Mouse (Mus musculus): ENCODE data around the gene Rtf2. TPM values are rescaled to one million over a fixed set of nuclear protein-coding genes. Genes with fewer than 3 reads are reported as not detected.

Rtf2 gene
- total RNA-seq, 2 experiments from 2014 or later: 28.6 to 30.7 TPM

DNA sequence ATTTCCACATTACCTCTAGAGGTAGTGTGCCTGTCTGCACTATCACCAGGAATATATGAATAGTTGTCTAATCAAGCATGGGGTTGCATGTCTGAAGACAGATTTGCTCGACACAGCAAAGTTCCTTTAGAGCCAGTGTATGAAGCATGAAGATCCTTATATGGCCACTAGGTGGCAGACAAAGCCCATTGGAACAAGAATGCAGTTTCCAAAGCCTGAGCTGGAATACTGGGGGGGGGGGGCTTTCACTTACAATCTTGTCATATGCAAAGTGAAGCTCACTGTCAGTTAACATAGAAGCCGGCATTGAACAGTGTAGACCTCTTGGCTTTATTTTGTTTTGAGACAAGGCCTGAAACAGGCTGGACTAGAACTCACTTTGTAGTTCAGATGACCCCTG is 37.5 kb downstream of the Rtf2 start:
- peak; percentile 22 to 65 for DNase-seq
- intact Hi-C loops (cut with DNase I): loop anchor here (2.0 to 10.0 kb wide), 6 partner anchors 23 to 607 kb away; no protein-coding TSS in a partner anchor

GRCm38 (mm10) chr2:172480296-172480695 is 39.9 kb downstream of the Rtf2 start:
- no peak for DNase-seq
- intact Hi-C loops (cut with DNase I): no loop called here

DNA sequence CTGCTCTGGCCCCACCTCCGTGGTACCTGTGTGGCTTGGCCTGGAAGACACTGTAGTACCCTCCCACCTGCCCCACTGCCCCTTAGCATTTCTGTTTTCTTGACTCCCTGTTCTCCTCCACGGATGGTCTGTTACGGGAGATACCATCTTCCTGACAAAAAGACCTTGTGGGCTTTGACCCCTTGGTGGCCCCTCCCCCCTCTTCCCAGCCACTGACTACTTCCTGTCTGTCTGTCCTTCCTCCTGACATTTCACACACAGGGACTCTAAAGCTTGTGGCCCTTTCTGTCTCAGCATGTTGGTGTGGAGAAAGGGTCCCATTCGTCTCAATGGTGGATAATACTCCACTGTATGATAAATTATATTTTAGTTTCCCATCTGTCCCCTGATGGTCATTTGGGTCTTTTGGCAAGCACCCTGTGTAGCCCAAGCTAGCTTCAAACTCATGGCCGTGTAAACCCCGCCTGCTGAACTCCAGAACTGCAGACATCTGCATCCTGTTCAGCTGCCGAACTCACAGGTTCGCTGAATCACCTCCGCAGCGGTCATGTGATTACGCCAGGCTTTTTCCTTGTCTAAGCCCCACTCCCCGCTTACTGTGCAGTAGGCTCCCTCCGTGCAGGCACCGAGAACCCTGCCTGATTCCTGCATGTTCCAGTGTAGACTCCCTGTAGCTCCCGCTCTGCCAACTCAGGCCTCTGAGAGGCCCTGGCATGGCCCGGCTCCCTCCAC is 41.5 kb downstream of the Rtf2 start:
- DNase-seq: no peak
- intact Hi-C loops (cut with DNase I): no loop called here

GRCm38 (mm10) chr2:172483766-172484413 is 43.5 kb downstream of the Rtf2 start:
- intact Hi-C loops (cut with DNase I): no loop called here
- DNase-seq: no peak

DNA sequence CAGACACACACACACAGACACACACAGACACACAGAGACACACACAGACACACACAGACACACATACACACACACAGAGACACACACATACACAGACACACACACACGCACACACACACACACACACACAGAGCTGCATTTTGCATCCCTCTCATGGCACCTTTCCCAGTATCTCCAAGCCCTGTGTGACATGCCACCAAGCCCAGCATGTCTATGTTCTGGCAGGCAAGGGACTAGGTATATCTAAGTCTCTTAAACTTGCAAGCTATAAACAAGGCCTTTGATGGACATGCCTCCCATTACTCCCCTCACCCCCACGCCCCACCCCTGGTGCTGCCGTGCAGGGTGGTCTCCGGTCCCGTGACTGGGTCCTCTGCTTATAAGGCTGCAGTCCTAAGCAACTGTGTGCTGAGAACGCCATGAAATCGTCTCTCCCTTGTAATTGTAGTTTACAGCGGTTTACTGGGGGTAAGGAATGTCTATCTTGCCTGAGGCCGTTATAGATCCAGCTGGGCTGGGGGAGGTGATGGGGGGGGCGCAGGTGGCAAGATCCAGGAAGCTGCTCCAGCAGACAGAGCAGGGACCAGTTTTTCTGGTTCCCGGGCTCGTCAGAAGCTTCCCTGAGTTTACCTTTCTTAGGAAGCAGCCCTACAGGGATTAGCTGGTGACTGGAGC is 44.5 kb downstream of the Rtf2 start:
- intact Hi-C loops (cut with DNase I): no loop called here
- DNase-seq: no peak

- DNase-seq: no peak
- intact Hi-C loops (cut with DNase I): no loop called here
Observed at GRCm38 (mm10) chr2:172496736-172497345, 56.5 kb downstream of the Rtf2 start.

GRCm38 (mm10) chr2:172498823-172499222 is 58.5 kb downstream of the Rtf2 start:
- DNase-seq: no peak
- intact Hi-C loops (cut with DNase I): no loop called here

GRCm38 (mm10) chr2:172500752-172501316 is 60.5 kb downstream of the Rtf2 start:
- intact Hi-C loops (cut with DNase I): loop anchor here (2.0 kb wide), 1 partner anchor 24 kb away; no protein-coding TSS in a partner anchor
- no peak for DNase-seq

DNA sequence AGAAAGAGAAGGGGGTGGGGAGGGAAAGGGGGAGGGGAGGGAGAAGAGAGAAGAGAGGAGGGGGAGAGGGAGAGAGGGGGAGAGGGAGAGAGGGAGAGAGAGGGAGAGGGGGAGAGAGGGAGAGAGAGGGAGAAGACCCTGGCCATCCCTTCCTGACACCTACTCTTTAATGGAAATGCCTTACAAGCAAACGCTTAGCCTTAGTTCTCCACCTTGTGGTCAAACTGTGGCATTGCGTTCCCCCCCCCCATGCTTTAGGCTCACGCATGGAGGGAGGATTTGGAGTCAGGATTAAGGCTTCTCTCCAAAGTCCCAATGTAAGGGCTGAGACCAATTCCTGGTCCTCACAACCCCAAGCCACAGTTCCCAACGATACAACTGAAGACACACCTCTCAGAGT is 61.0 kb downstream of the Rtf2 start:
- peak in 1 of 2 experiments; percentile 40 for DNase-seq
- intact Hi-C loops (cut with DNase I): loop anchor here (2.0 kb wide), 1 partner anchor 25 kb away; no protein-coding TSS in a partner anchor

GRCm38 (mm10) chr2:172502168-172502567 is 61.8 kb downstream of the Rtf2 start:
- intact Hi-C loops (cut with DNase I): loop anchor here (2.0 kb wide), 1 partner anchor 279 kb away; no protein-coding TSS in a partner anchor
- no peak for DNase-seq

GRCm38 (mm10) chr2:172506121-172506520 is 65.8 kb downstream of the Rtf2 start:
- DNase-seq: no peak
- intact Hi-C loops (cut with DNase I): no loop called here

GRCm38 (mm10) chr2:172510056-172510712 is 69.8 kb downstream of the Rtf2 start:
- intact Hi-C loops (cut with DNase I): no loop called here
- DNase-seq: no peak

- intact Hi-C loops (cut with DNase I): no loop called here
Observed at GRCm38 (mm10) chr2:172510899-172511298, 70.5 kb downstream of the Rtf2 start.

GRCm38 (mm10) chr2:172516407-172516992 is 76.1 kb downstream of the Rtf2 start:
- no peak for DNase-seq
- intact Hi-C loops (cut with DNase I): no loop called here

More at GRCm38 (mm10) chr2:172510899-172511298, 70.5 kb downstream of the Rtf2 start:
- DNase-seq: no peak

Other genes starting within 250 kb of the Rtf2 start
- gene Mc3r, start 192.1 kb upstream of the Rtf2 start, total RNA-seq (2021): not detected
- gene Fam210b, start 95.0 kb upstream of the Rtf2 start, total RNA-seq (2021): 1 to 10 TPM; 6.9 to 7.0 TPM
- 1 to 10 TPM; 3.4 to 6.3 TPM for gene Aurka, start 70.0 kb upstream of the Rtf2 start, total RNA-seq (2021)
- gene Cstf1, start 69.9 kb upstream of the Rtf2 start, total RNA-seq (2021): 10 to 100 TPM; 19.3 to 19.6 TPM
- gene Cass4, start 46.8 kb upstream of the Rtf2 start, total RNA-seq (2021): under 1 TPM; 0.44 to 0.45 TPM
- not detected for gene Gcnt7, start 18.0 kb downstream of the Rtf2 start, total RNA-seq (2021)
- gene Fam209, start 32.0 kb downstream of the Rtf2 start, total RNA-seq (2021): not detected
- not detected for gene Tfap2c, start 109.0 kb downstream of the Rtf2 start, total RNA-seq (2021)

Data from heart, postnatal 14 days (tissue).